Mouse (Mus musculus) heart, embryonic 14.5 days (tissue): ENCODE results near the gene Myzap. TPM values are rescaled to one million over a fixed set of nuclear protein-coding genes. Genes with fewer than 3 reads are reported as not detected.
A peak's percentile ranks its signal among the peaks of the same experiment; 100 is the strongest.

ENCODE experiments used
- ATAC-seq: fragments of 200-750 bp; cut with Nextera tagmentation; 2 replicates; pipeline ENCODE4 v1.8.0; 2017; ENCODE audit warnings: low read depth, moderate TSS enrichment; ENCODE audit not compliant: insufficient number of reproducible peaks, insufficient read depth, low FRiP score
- H3K27ac ChIP-seq, 2 experiments: fragments of 200-500 bp in 1 of 2; fragments of 300-500 bp in 1 of 2; sonication (generic) in 1 of 2; replicated peaks in 1 of 2; 2 replicates each; pipeline ENCODE4 v1.5.1; 2012 to 2014; ENCODE audit warnings: low read depth in 2 of 2, low read length in 2 of 2, control low read depth in 1 of 2, mild to moderate bottlenecking in 1 of 2, mixed read lengths in 1 of 2; ENCODE audit not compliant: control insufficient read depth in 1 of 2, insufficient read depth in 1 of 2
- H3K27me3 ChIP-seq: fragments of 300-500 bp; sonication (generic); 2 replicates; pipeline ENCODE4 v1.6.1; 2014; ENCODE audit warnings: mild to moderate bottlenecking, low read length, control low read depth; ENCODE audit not compliant: control insufficient read depth, insufficient read depth
- H3K36me3 ChIP-seq: fragments of 300-500 bp; sonication (generic); 2 replicates; pipeline ENCODE4 v1.6.1; 2014; ENCODE audit warnings: mild to moderate bottlenecking, control low read depth, low read length, mixed read lengths; ENCODE audit not compliant: control insufficient read depth, insufficient read depth
- H3K4me1 ChIP-seq, 2 experiments: fragments of 200-500 bp in 1 of 2; fragments of 300-500 bp in 1 of 2; sonication (generic) in 1 of 2; 2 replicates each; pipeline ENCODE4 v1.6.1; 2012 to 2014; ENCODE audit warnings: low read length in 2 of 2, control low read depth in 1 of 2, mixed read lengths in 1 of 2; ENCODE audit not compliant: control insufficient read depth in 2 of 2, insufficient read depth in 2 of 2
- H3K4me2 ChIP-seq: fragments of 300-500 bp; sonication (generic); 2 replicates; pipeline ENCODE4 v1.6.1; 2014; ENCODE audit warnings: mild to moderate bottlenecking, low read length
- H3K4me3 ChIP-seq, 2 experiments: fragments of 200-500 bp in 1 of 2; fragments of 300-500 bp in 1 of 2; sonication (generic) in 1 of 2; 2 replicates each; pipeline ENCODE4 v1.5.1; 2012 to 2014; ENCODE audit warnings: low read length in 2 of 2, mild to moderate bottlenecking in 2 of 2, control low read depth in 1 of 2, low read depth in 1 of 2, moderate library complexity in 1 of 2; ENCODE audit not compliant: control insufficient read depth in 1 of 2, insufficient read depth in 1 of 2
- H3K9ac ChIP-seq: fragments of 300-500 bp; sonication (generic); 2 replicates; pipeline ENCODE4 v1.6.1; 2014; ENCODE audit warnings: mild to moderate bottlenecking, low read length
- H3K9me3 ChIP-seq: fragments of 300-500 bp; sonication (generic); 2 replicates; pipeline ENCODE4 v1.6.1; 2016; ENCODE audit warnings: low read length, control low read depth; ENCODE audit not compliant: control insufficient read depth
- WGBS: fragments of 180-500 bp; shearing (Covaris S2); extraction: QIAGEN DNeasy Blood & Tissue Kit; methylation state at CpG from one replicate; pipeline ENCODE4 v1.1.7; 2014; 5-methylcytosine and 5-hydroxymethylcytosine counted together
- polyA plus RNA-seq: library from polyadenylated mRNA; unstranded; fragments of >200 nt; fragmentation: Nextera tagmentation; extraction: Ambion mirVana; gene quantifications from 2 replicates; pipeline ENCODE4 v1.2.1, GENCODE M21; 2014

The Myzap gene
- polyA plus RNA-seq = 125 and 136 TPM in 2 replicates

GRCm38 (mm10) chr9:71591938-71592548, at the start of gene Myzap:
Gene Myzap (minus strand): TSS chr9:71592360.
- peaks cover 16 to 42% of the 10 kb centered on the region in 2 experiments for H3K4me1 ChIP-seq
- 1% methylated on average over 29 of the region's 29 CpGs for WGBS
- peak within 1 kb of the TSS; percentile 78 to 97 for H3K4me3 ChIP-seq
- H3K27ac ChIP-seq = peak within 1 kb of the TSS; percentile 80 to 95
- H3K4me2 ChIP-seq = peak within 1 kb of the TSS; percentile 70
- peak; percentile 83 for ATAC-seq
- no peaks in the 10 kb centered on the region for H3K27me3 ChIP-seq
- peaks cover 10% of the 10 kb centered on the region for H3K36me3 ChIP-seq
- H3K9me3 ChIP-seq = no peaks in the 10 kb centered on the region
- H3K9ac ChIP-seq = peak within 1 kb of the TSS; percentile 88

GRCm38 (mm10) chr9:71640361-71640927, 48.3 kb upstream of the Myzap start:
- peaks cover 6 to 14% of the 10 kb centered on the region in 2 experiments for H3K4me1 ChIP-seq
- no peak overlapping the region for H3K9ac ChIP-seq
- WGBS = 68% methylated on average over 4 of the region's 4 CpGs
- H3K9me3 ChIP-seq = no peaks in the 10 kb centered on the region; the same call in 1 of the 2 replicates
- H3K27me3 ChIP-seq = no peaks in the 10 kb centered on the region
- no peak overlapping the region for H3K4me2 ChIP-seq
- peaks cover 72% of the 10 kb centered on the region for H3K36me3 ChIP-seq
- H3K4me3 ChIP-seq = no peak overlapping the region
- peak overlapping the region; percentile 37 to 41; a peak in 1 of 4 replicates for H3K27ac ChIP-seq
- no peak for ATAC-seq

- Histone ChIP-seq H3K9me3 (no peaks in the 10 kb centered on the region; the same call in 1 of the 2 replicates), H3K4me1 (peaks cover 6 to 14% of the 10 kb centered on the region in 2 experiments), H3K4me3 (no peak overlapping the region), H3K4me2 (no peak overlapping the region), H3K9ac (no peak overlapping the region), H3K27me3 (no peaks in the 10 kb centered on the region), H3K36me3 (peaks cover 61% of the 10 kb centered on the region), H3K27ac (no peak overlapping the region)
- 76% methylated on average over 11 of the region's 11 CpGs for WGBS
- no peak for ATAC-seq
Observed at GRCm38 (mm10) chr9:71638198-71638597, 46.0 kb upstream of the Myzap start.

- H3K36me3 ChIP-seq = peaks cover 57% of the 10 kb centered on the region
- no peaks in the 10 kb centered on the region for H3K27me3 ChIP-seq
- H3K9ac ChIP-seq = no peak overlapping the region
- ATAC-seq = no peak
- no peaks in the 10 kb centered on the region for H3K9me3 ChIP-seq
- H3K4me1 ChIP-seq = peaks cover 6 to 14% of the 10 kb centered on the region in 2 experiments
- H3K27ac ChIP-seq = no peak overlapping the region
- whole genome bisulfite sequencing = 78% methylated on average over 1 of the region's 1 CpGs
- no peak overlapping the region for H3K4me2 ChIP-seq
- no peak overlapping the region for H3K4me3 ChIP-seq
Observed at GRCm38 (mm10) chr9:71636854-71637253, 44.7 kb upstream of the Myzap start.

- H3K27ac ChIP-seq = no peak overlapping the region
- no peak overlapping the region for H3K4me3 ChIP-seq
- H3K9me3 ChIP-seq = no peaks in the 10 kb centered on the region
- ATAC-seq = no peak
- H3K36me3 ChIP-seq = peaks cover 58% of the 10 kb centered on the region
- no peaks in the 10 kb centered on the region for H3K27me3 ChIP-seq
- H3K9ac ChIP-seq = no peak overlapping the region
- H3K4me2 ChIP-seq = no peak overlapping the region
- WGBS = 62% methylated on average over 1 of the region's 1 CpGs
- peaks cover 3 to 7% of the 10 kb centered on the region in 2 experiments for H3K4me1 ChIP-seq
Observed at GRCm38 (mm10) chr9:71635627-71636026, 43.5 kb upstream of the Myzap start.

GRCm38 (mm10) chr9:71634916-71635315, 42.8 kb upstream of the Myzap start:
- H3K4me1 ChIP-seq = no peaks in the 10 kb centered on the region
- no peaks in the 10 kb centered on the region for H3K9me3 ChIP-seq
- H3K9ac ChIP-seq = no peak overlapping the region
- no peaks in the 10 kb centered on the region for H3K27me3 ChIP-seq
- WGBS = 78% methylated on average over 2 of the region's 2 CpGs
- H3K36me3 ChIP-seq = peaks cover 58% of the 10 kb centered on the region
- no peak overlapping the region for H3K4me2 ChIP-seq
- no peak for ATAC-seq
- H3K27ac ChIP-seq = no peak overlapping the region
- no peak overlapping the region for H3K4me3 ChIP-seq

- Histone ChIP-seq H3K4me3 (no peak overlapping the region), H3K36me3 (peaks cover 64% of the 10 kb centered on the region), H3K9ac (no peak overlapping the region), H3K27me3 (no peaks in the 10 kb centered on the region), H3K27ac (no peak overlapping the region; a peak in 1 of 4 replicates), H3K9me3 (no peaks in the 10 kb centered on the region), H3K4me1 (peaks cover 6 to 13% of the 10 kb centered on the region in 2 experiments), H3K4me2 (no peak overlapping the region)
- 35% methylated on average over 6 of the region's 6 CpGs for WGBS
- ATAC-seq = no peak
Observed at GRCm38 (mm10) chr9:71628921-71629320, 36.8 kb upstream of the Myzap start.
